Mouse (Mus musculus): ENCODE results near the gene Olfr462.

DNA sequence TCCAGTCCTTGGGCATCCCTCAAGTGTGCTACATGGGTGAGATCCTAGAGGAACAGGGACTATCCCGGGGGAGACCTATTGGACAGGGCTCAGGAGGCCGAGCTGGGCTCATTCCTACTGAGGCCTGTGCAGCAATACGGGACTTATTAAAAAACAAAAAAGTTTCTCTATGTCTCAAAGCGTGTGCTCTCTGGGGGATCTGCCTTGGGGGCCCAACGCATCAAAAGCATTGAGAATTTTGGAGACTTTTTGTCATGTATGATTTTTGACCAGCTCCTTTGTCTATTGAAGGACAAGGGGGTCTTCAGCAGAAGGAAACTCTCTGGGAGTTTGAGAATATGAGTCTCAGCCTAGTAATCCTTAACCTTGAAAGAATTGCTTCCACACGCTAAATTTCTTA lies at the start of gene Olfr462:
- TF ChIP-seq CTCF (IDR thresholded peaks at IDR 0.05; ENCODE audit: extremely low read depth, insufficient read depth, low read length) (no peak), POLR2A (IDR thresholded peaks at IDR 0.05; ENCODE audit: extremely low read depth, insufficient read depth, low read length) (no peak)

Measured in cortical plate, adult 2 months (tissue).